Comparison of ENCODE assay signal across 8 mouse cellular contexts in the genomic region with DNA sequence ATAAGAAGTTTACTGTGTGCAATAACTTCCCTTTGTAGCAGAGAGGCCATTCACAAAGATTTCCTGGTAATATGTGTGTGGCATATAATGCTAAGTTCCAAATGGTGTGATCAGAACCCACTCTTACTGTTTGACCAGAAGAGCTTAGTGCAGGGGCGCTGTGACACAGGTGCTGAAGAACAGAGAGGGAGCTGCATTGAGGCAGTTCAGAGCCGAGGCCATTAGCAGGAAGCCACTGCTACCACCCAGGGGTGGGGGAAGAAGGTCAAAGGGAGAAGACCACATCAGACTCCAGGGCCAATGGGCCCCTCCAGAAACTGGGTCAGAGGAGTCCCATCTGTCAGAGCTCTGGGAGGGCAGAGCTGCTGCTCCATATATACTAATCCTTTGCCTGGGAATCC. TPM values are rescaled to one million over a fixed set of nuclear protein-coding genes. Genes with fewer than 3 reads are reported as not detected.
A peak's percentile ranks its signal among the peaks of the same experiment; 100 is the strongest.
DNase-seq lines count a peak whose midpoint lies in the region; ATAC-seq and TF ChIP-seq lines count a peak whose summit lies in the region.

No protein-coding gene starts in this region.

- peaks cover 31% of the 10 kb centered on the region for H3K4me1 ChIP-seq in embryonic facial prominence, embryonic 10.5 days
- H3K4me1 ChIP-seq in midbrain, embryonic 15.5 days: peaks cover 22% of the 10 kb centered on the region

- intact Hi-C loops in left cerebral cortex, adult 2 months (cut with DNase I): loop anchor here (2.0 kb wide), 1 partner anchor 58 kb away; no protein-coding TSS in a partner anchor

- 34% methylated on average over 2 of the region's 2 CpGs for WGBS in embryonic facial prominence, embryonic 10.5 days
- 28% methylated on average over 2 of the region's 2 CpGs for WGBS in midbrain, embryonic 15.5 days

- no peak for ATAC-seq in midbrain, embryonic 15.5 days (replicated peaks)

- H3K9ac ChIP-seq in midbrain, embryonic 15.5 days: 0 out of 2 replicates have a peak overlapping the region, but pooled peaks have one; percentile 20

- peak overlapping the region; percentile 84 for H3K27ac ChIP-seq in left cerebral cortex, adult 2 months
- H3K27ac ChIP-seq in embryonic facial prominence, embryonic 10.5 days (replicated peaks): no peak overlapping the region
- H3K27ac ChIP-seq in midbrain, embryonic 15.5 days: no peak overlapping the region

- peak overlapping the region; percentile 91 for H3K4me3 ChIP-seq in left cerebral cortex, adult 2 months
- H3K4me3 ChIP-seq in embryonic facial prominence, embryonic 10.5 days: peak overlapping the region; percentile 91; the same call in 1 of the 2 replicates
- peak overlapping the region; percentile 82 for H3K4me3 ChIP-seq in midbrain, embryonic 15.5 days

- no peaks in the 10 kb centered on the region for H3K27me3 ChIP-seq in embryonic facial prominence, embryonic 10.5 days (replicated peaks; ENCODE audit: low read depth, poor library complexity, severe bottlenecking)
- no peaks in the 10 kb centered on the region for H3K27me3 ChIP-seq in midbrain, embryonic 15.5 days (replicated peaks)

- no peaks in the 10 kb centered on the region for H3K9me3 ChIP-seq in embryonic facial prominence, embryonic 10.5 days
- no peaks in the 10 kb centered on the region for H3K9me3 ChIP-seq in midbrain, embryonic 15.5 days

- TF ChIP-seq CTCF in left cerebral cortex, adult 2 months (IDR thresholded peaks at IDR 0.05): no peak

- peak overlapping the region; percentile 88 for H3K4me2 ChIP-seq in midbrain, embryonic 15.5 days

- DNase-seq in left cerebral cortex, adult 2 months (ENCODE audit: extremely low spot score in 1 of 2, low spot score in 2 of 2): no peak
- no peak for DNase-seq in left cerebral cortex, adult 18-20 months (ENCODE audit: low spot score in 2 of 2)
- no peak for DNase-seq in embryonic facial prominence, embryonic 10.5 days (ENCODE audit: low spot score)
- DNase-seq in induced T-regulatory cell, adult 2 months (ENCODE audit: low read depth): peak; percentile 62
- DNase-seq in ovary, postnatal 14 days (ENCODE audit: low spot score): no peak
- no peak for DNase-seq in frontal cortex, postnatal 36 days (ENCODE audit: low spot score in 2 of 2)
- no peak for DNase-seq in lung, postnatal 10 days

- 0 out of 2 replicates have a peak, but pooled peaks cover 4% of the 10 kb centered on the region for H3K36me3 ChIP-seq in embryonic facial prominence, embryonic 10.5 days (replicated peaks)
- H3K36me3 ChIP-seq in midbrain, embryonic 15.5 days (replicated peaks): no peaks in the 10 kb centered on the region

RNA-seq across cellular contexts. Expression of a gene that starts 1.8 kb away (rescaled TPM):
- 100 to 1,000 TPM in 1 of 2 experiments, 10 to 100 TPM in 1; 95.3 to 106 TPM for total RNA-seq in left cerebral cortex, adult 2 months (2021)
- total RNA-seq in left cerebral cortex, adult 18-20 months (2021): 10 to 100 TPM; 96.9 to 97.1 TPM
- 39.3 and 41.3 TPM in 2 replicates for polyA plus RNA-seq in embryonic facial prominence, embryonic 10.5 days (2016; fragmentation: Nextera tagmentation; extraction: Ambion mirVana)
- 49.6 and 52.8 TPM in 2 replicates for polyA plus RNA-seq in midbrain, embryonic 15.5 days (2015; fragmentation: Nextera tagmentation; extraction: Ambion mirVana)

RNA-seq across cellular contexts. Expression of a gene that starts 51.4 kb away (rescaled TPM):
- total RNA-seq in left cerebral cortex, adult 2 months (2021): 1 to 10 TPM; 2.2 to 3.3 TPM
- 1 to 10 TPM; 2.7 to 3.0 TPM for total RNA-seq in left cerebral cortex, adult 18-20 months (2021)
- 4.8 and 5.6 TPM in 2 replicates for polyA plus RNA-seq in embryonic facial prominence, embryonic 10.5 days (2016; fragmentation: Nextera tagmentation; extraction: Ambion mirVana)
- polyA plus RNA-seq in midbrain, embryonic 15.5 days (2015; fragmentation: Nextera tagmentation; extraction: Ambion mirVana): 2.7 and 3.0 TPM in 2 replicates
